Comparison of ENCODE assay signal across 14 mouse cellular contexts in genomic region chr17:14691197-14691596, GRCm38 (mm10). TPM values are rescaled to one million over a fixed set of nuclear protein-coding genes. Genes with fewer than 3 reads are reported as not detected.
DNase-seq lines count a peak whose midpoint lies in the region; ATAC-seq and TF ChIP-seq lines count a peak whose summit lies in the region.
"Had no signal": no experiment of that assay in that cellular context is flagged by ENCODE, and none has a peak within 500 bp of the region (broad histone marks: within the 10 kb centered on the region; RNA-seq: fewer than 3 reads in every experiment).

No protein-coding gene starts in this region.

- H3K4me1 ChIP-seq in stomach, embryonic 14.5 days (ENCODE audit: control insufficient read depth, insufficient read depth, low read length), result peaks cover 34% of the 10 kb centered on the region

- H3K9ac ChIP-seq in stomach, embryonic 14.5 days (replicated peaks; ENCODE audit: low read depth, low read length), result no peak overlapping the region
- H3K9ac ChIP-seq: forebrain, postnatal 0 days; lung, embryonic 15.5 days had no signal

- H3K4me2 ChIP-seq in stomach, embryonic 14.5 days (replicated peaks; ENCODE audit: low read depth, low read length), result peak overlapping the region; percentile 44; the same call in 1 of the 2 replicates

- no peak for TF ChIP-seq CTCF in gastrocnemius, adult 2 months (IDR thresholded peaks at IDR 0.05)

- WGBS in stomach, embryonic 14.5 days, result 59% methylated on average over 4 of the region's 4 CpGs

- H3K36me3 ChIP-seq in stomach, embryonic 14.5 days (ENCODE audit: control insufficient read depth, insufficient read depth, low read length), result 0 out of 2 replicates have a peak, but pooled peaks cover 3% of the 10 kb centered on the region

- no peak for ATAC-seq in stomach, embryonic 14.5 days (ENCODE audit: insufficient number of reproducible peaks, insufficient read depth, low FRiP score, low read depth)
- ATAC-seq: forebrain, postnatal 0 days; Patski had no signal

- H3K27ac ChIP-seq in gastrocnemius, adult 2 months, result peak overlapping the region; percentile 76
- H3K27ac ChIP-seq in stomach, embryonic 14.5 days (ENCODE audit: low read length), result peak overlapping the region; percentile 64; the same call in 1 of the 2 replicates

- no peak for DNase-seq in gastrocnemius, adult 2 months
- DNase-seq in gastrocnemius, postnatal 14 days, result no peak
- peak; percentile 86 for DNase-seq in left cerebral cortex, postnatal 4 days
- no peak for DNase-seq in left cerebral cortex, adult 9 months (ENCODE audit: low spot score in 2 of 2)
- peak; percentile 34 for DNase-seq in cerebellum, adult 9-11 months
- DNase-seq in gastrocnemius, postnatal 4 days (ENCODE audit: low spot score in 2 of 2), result no peak
- DNase-seq in kidney, postnatal 4 days, result no peak
- DNase-seq: adrenal gland, postnatal 14 days; embryo, embryonic 11 days; forebrain, postnatal 0 days; thymus, postnatal 25 days had no signal

- intact Hi-C loops in gastrocnemius, adult 2 months (cut with DNase I), result loop anchor here (10.0 kb wide), 1 partner anchor 214 kb away; no protein-coding TSS in a partner anchor
- intact Hi-C loops in gastrocnemius, postnatal 14 days (cut with DNase I; ENCODE audit: low total_unique reads), result no loop called here
- intact Hi-C loops in left cerebral cortex, postnatal 4 days (cut with DNase I), result no loop called here

- H3K9me3 ChIP-seq in stomach, embryonic 14.5 days (ENCODE audit: control insufficient read depth, low read depth, low read length), result no peaks in the 10 kb centered on the region
- H3K9me3 ChIP-seq: lung, embryonic 15.5 days had no signal

- no peaks in the 10 kb centered on the region for H3K27me3 ChIP-seq in stomach, embryonic 14.5 days (ENCODE audit: control insufficient read depth, insufficient read depth, low read length)
- H3K27me3 ChIP-seq: lung, embryonic 15.5 days had no signal

- H3K4me3 ChIP-seq in gastrocnemius, adult 2 months, result peak overlapping the region; percentile 65
- H3K4me3 ChIP-seq in stomach, embryonic 14.5 days (ENCODE audit: low read depth, low read length), result no peak overlapping the region

RNA-seq across cellular contexts. Expression of gene Thbs2, which starts 2.8 kb away (rescaled TPM):
- total RNA-seq in gastrocnemius, adult 2 months (2021), result 10 to 100 TPM in 1 of 2 experiments, 1 to 10 TPM in 1; 5.9 to 15.6 TPM
- 10 to 100 TPM; 33.7 to 41.8 TPM for total RNA-seq in gastrocnemius, postnatal 14 days (2021)
- total RNA-seq in left cerebral cortex, postnatal 4 days (2021), result 1 to 10 TPM; 5.5 to 5.6 TPM
- polyA plus RNA-seq in stomach, embryonic 14.5 days (2014; fragmentation: Nextera tagmentation; extraction: Ambion mirVana), result 32.6 and 37.5 TPM in 2 replicates
- total RNA-seq in gastrocnemius, postnatal 4 days (2021), result 100 to 1,000 TPM; 134 to 155 TPM

Comparison
In these comparisons a context has a peak if more than half of its experiments do, and no peak if none do; other contexts are left out.
1. DNase-seq: peak in left cerebral cortex, postnatal 4 days (single experiment) and cerebellum, adult 9-11 months (single experiment); none in gastrocnemius, adult 2 months (single experiment), gastrocnemius, postnatal 14 days (single experiment), left cerebral cortex, adult 9 months (0 of 2), gastrocnemius, postnatal 4 days (0 of 2) and kidney, postnatal 4 days (0 of 2).